Mouse (Mus musculus) cerebellum, adult 2 months (tissue): ENCODE measurements around the gene Pde6b.

Experiments used
- CTCF ChIP-seq: fragments of 200-500 bp; IDR thresholded peaks from 2 replicates; pipeline ENCODE4 v1.5.1; 2011; ENCODE audit warnings: low read depth, mild to moderate bottlenecking, control low read depth, low read length, moderate library complexity, borderline replicate concordance; ENCODE audit not compliant: insufficient read depth
- POLR2A ChIP-seq: fragments of 200-500 bp; IDR thresholded peaks from 2 replicates; pipeline ENCODE4 v1.6.1; 2011; ENCODE audit warnings: low read length, control low read depth, borderline replicate concordance; ENCODE audit not compliant: insufficient read depth

DNA sequence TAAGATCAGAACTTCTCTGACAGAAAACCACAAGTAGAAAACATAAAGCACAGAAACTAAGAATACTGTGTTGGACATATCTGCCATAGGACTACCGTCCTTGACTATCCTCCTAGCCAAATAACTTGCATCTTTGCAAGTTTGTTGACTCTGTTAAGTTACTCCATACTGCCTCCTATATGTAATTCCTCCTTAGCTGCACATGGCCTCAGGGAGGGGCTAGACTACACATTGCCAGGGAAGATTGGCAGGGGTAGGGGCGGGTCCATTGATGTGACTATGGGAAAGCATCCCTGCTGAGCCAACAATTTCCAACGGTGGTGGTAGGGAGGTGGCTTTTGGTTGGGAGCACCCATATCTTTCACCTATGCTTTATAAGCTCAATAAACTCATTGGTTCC lies 25.9 kb upstream of the Pde6b start:
- no peak for TF ChIP-seq POLR2A
- TF ChIP-seq CTCF: no peak
